Mouse (Mus musculus): ENCODE data around the gene Eif4a2. TPM values are rescaled to one million over a fixed set of nuclear protein-coding genes. Genes with fewer than 3 reads are reported as not detected.

Gene Eif4a2
- polyA plus RNA-seq, 1 experiment from 2014 or later, result 99.0 TPM

DNA sequence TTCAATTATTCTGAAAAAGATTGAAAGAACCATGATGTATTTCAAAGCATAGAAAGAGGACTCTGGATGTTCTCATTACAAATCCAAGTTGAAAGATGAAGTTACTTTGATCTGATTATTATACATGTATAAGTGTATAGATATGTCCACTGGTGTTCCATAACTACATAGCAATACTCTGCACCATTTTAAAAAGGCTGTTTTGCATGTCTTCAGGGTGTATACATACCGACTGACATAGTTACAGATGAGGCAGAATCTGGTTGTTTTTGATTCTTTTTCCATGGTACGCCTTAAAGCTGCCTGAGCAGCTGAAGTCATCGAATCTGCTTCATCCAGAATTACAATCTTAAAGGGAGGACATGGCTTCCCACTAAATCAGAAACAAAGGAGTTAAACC lies 8.2 kb downstream of the Eif4a2 start:
- Histone ChIP-seq H3K27ac (replicated peaks) (no peak overlapping the region), H3K36me3 (ENCODE audit: control insufficient read depth, insufficient read depth, low read length) (peaks cover 17% of the 10 kb centered on the region), H3K27me3 (ENCODE audit: control insufficient read depth, insufficient read depth, low read length) (no peaks in the 10 kb centered on the region), H3K9ac (ENCODE audit: low read length) (no peak overlapping the region), H3K4me1 (replicated peaks; ENCODE audit: control insufficient read depth, insufficient read depth) (no peaks in the 10 kb centered on the region), H3K4me2 (replicated peaks; ENCODE audit: low read depth) (no peak overlapping the region), H3K9me3 (ENCODE audit: control insufficient read depth, low read length) (no peaks in the 10 kb centered on the region), H3K4me3 (ENCODE audit: low read depth, low read length) (no peak overlapping the region)
- ATAC-seq (ENCODE audit: low FRiP score, low TSS enrichment) (no peak), DNase-seq (ENCODE audit: low spot score) (no peak)
- 66% methylated on average over 3 of the region's 3 CpGs for WGBS
- TF ChIP-seq CTCF (IDR thresholded peaks at IDR 0.05; ENCODE audit: low read depth), result no peak
- TF ChIP-seq EP300 (optimal IDR thresholded peaks at IDR 0.05), result no peak

DNA sequence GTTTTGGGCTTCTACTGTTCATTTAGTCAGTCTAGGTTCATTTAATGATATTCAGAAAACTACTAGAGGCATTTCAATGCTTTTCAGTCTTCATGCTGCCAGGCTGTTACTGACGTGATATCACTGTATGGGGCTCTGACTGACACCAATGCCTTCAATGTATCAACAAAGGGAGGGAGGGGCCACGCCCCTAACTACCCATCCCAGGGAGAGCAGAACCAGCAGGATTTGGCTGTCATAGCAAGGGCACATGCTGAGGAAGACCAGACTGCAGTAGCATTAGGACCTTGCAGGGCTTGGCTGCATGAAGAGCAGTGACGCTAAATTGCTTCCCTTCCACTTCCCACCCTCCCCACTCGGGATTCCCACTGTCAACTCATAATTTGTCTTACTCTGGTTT lies 9.9 kb downstream of the Eif4a2 start:
- H3K9me3 ChIP-seq (ENCODE audit: control insufficient read depth, low read length), result no peaks in the 10 kb centered on the region
- ATAC-seq (ENCODE audit: low FRiP score, low TSS enrichment), result no peak
- no peak for DNase-seq (ENCODE audit: low spot score)
- peaks cover 11% of the 10 kb centered on the region for H3K36me3 ChIP-seq (ENCODE audit: control insufficient read depth, insufficient read depth, low read length)
- H3K27me3 ChIP-seq (ENCODE audit: control insufficient read depth, insufficient read depth, low read length), result no peaks in the 10 kb centered on the region
- H3K4me3 ChIP-seq (ENCODE audit: low read depth, low read length), result no peak overlapping the region
- 49% methylated on average over 4 of the region's 4 CpGs for WGBS
- TF ChIP-seq EP300 (optimal IDR thresholded peaks at IDR 0.05) (no peak), CTCF (IDR thresholded peaks at IDR 0.05; ENCODE audit: low read depth) (no peak)
- no peak overlapping the region for H3K4me2 ChIP-seq (replicated peaks; ENCODE audit: low read depth)
- H3K9ac ChIP-seq (ENCODE audit: low read length), result no peak overlapping the region
- no peak overlapping the region for H3K27ac ChIP-seq (replicated peaks)
- H3K4me1 ChIP-seq (replicated peaks; ENCODE audit: control insufficient read depth, insufficient read depth), result no peaks in the 10 kb centered on the region

DNA sequence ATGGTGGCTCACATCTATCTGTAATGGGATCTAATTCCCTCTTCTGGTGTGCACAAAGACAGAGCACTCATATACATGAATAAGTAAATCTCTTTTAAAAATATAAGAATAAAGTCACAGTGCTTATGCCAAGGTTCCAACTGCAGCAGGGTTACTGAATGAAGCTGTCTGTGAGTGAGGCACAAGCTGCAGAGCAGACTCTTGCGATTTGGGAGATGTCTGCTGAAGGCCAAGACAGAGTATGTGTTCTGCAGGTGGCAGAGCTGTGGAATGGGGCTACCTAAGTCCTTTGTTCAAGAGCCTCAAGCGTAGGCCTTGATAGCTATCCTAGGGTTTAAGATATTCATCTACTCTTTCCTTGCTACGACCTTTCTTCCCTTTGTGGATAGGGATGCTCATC lies 15.2 kb downstream of the Eif4a2 start:
- no peaks in the 10 kb centered on the region for H3K9me3 ChIP-seq (ENCODE audit: control insufficient read depth, low read length)
- H3K4me1 ChIP-seq (replicated peaks; ENCODE audit: control insufficient read depth, insufficient read depth), result no peaks in the 10 kb centered on the region
- 94% methylated on average over 3 of the region's 3 CpGs for WGBS
- DNase-seq (ENCODE audit: low spot score) (no peak), ATAC-seq (ENCODE audit: low FRiP score, low TSS enrichment) (no peak)
- TF ChIP-seq EP300 (optimal IDR thresholded peaks at IDR 0.05) (no peak), CTCF (IDR thresholded peaks at IDR 0.05; ENCODE audit: low read depth) (no peak)
- H3K27me3 ChIP-seq (ENCODE audit: control insufficient read depth, insufficient read depth, low read length), result no peaks in the 10 kb centered on the region
- no peak overlapping the region for H3K9ac ChIP-seq (ENCODE audit: low read length)
- H3K36me3 ChIP-seq (ENCODE audit: control insufficient read depth, insufficient read depth, low read length), result 0 out of 2 replicates have a peak, but pooled peaks cover 8% of the 10 kb centered on the region
- no peak overlapping the region for H3K4me2 ChIP-seq (replicated peaks; ENCODE audit: low read depth)
- no peak overlapping the region for H3K27ac ChIP-seq (replicated peaks)
- H3K4me3 ChIP-seq (ENCODE audit: low read depth, low read length), result no peak overlapping the region

DNA sequence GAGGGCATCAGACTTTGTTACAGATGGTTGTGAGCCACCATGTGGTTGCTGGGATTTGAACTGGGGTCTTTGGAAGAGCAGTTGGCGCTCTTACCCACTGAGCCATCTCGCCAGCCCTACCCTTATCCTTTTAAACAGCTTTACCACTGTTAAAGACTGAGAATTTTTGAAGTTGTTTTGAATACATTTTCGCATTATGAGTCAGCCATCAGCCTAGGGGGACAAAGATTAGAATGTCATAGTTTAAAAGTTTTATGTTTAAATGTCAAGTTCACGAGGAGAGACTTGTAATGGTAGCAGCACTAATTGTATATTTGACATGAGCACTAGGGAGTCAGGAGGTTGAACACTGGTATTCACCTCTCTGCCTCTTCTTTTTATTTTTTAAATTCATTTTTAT lies 15.9 kb downstream of the Eif4a2 start:
- 0 out of 2 replicates have a peak, but pooled peaks cover 6% of the 10 kb centered on the region for H3K36me3 ChIP-seq (ENCODE audit: control insufficient read depth, insufficient read depth, low read length)
- no peaks in the 10 kb centered on the region for H3K4me1 ChIP-seq (replicated peaks; ENCODE audit: control insufficient read depth, insufficient read depth)
- H3K4me3 ChIP-seq (ENCODE audit: low read depth, low read length), result no peak overlapping the region
- H3K9ac ChIP-seq (ENCODE audit: low read length), result no peak overlapping the region
- no peak overlapping the region for H3K27ac ChIP-seq (replicated peaks)
- 87% methylated on average over 4 of the region's 4 CpGs for WGBS
- ATAC-seq (ENCODE audit: low FRiP score, low TSS enrichment), result no peak
- TF ChIP-seq EP300 (optimal IDR thresholded peaks at IDR 0.05) (no peak), CTCF (IDR thresholded peaks at IDR 0.05; ENCODE audit: low read depth) (no peak)
- no peaks in the 10 kb centered on the region for H3K9me3 ChIP-seq (ENCODE audit: control insufficient read depth, low read length)
- no peak overlapping the region for H3K4me2 ChIP-seq (replicated peaks; ENCODE audit: low read depth)
- no peak for DNase-seq (ENCODE audit: low spot score)
- H3K27me3 ChIP-seq (ENCODE audit: control insufficient read depth, insufficient read depth, low read length), result no peaks in the 10 kb centered on the region

DNA sequence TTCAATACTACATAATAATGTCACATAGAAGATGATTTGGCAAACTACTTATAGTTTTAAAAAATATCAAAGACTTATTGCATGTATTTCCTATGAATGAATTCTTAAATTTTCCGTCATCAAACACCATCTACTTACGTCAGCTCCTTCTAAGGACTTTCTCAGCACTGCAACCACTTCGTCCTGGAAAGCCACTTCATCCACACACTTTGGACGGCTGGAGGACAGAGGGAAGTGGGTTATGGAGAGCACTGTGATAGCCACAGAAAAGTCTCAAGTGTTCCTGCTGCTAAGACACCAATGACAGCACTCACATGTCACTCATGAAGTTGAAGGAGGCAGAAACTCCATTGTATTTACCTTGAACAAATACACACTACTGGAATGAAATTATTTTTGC lies 17.2 kb downstream of the Eif4a2 start:
- DNase-seq (ENCODE audit: low spot score) (no peak), ATAC-seq (ENCODE audit: low FRiP score, low TSS enrichment) (no peak)
- no peak overlapping the region for H3K4me3 ChIP-seq (ENCODE audit: low read depth, low read length)
- H3K9ac ChIP-seq (ENCODE audit: low read length), result no peak overlapping the region
- H3K4me2 ChIP-seq (replicated peaks; ENCODE audit: low read depth), result no peak overlapping the region
- WGBS, result 89% methylated on average over 4 of the region's 4 CpGs
- H3K9me3 ChIP-seq (ENCODE audit: control insufficient read depth, low read length), result no peaks in the 10 kb centered on the region
- 0 out of 2 replicates have a peak, but pooled peaks cover 6% of the 10 kb centered on the region for H3K36me3 ChIP-seq (ENCODE audit: control insufficient read depth, insufficient read depth, low read length)
- H3K27ac ChIP-seq (replicated peaks), result no peak overlapping the region
- TF ChIP-seq CTCF (IDR thresholded peaks at IDR 0.05; ENCODE audit: low read depth), result no peak
- no peak for TF ChIP-seq EP300 (optimal IDR thresholded peaks at IDR 0.05)
- no peaks in the 10 kb centered on the region for H3K4me1 ChIP-seq (replicated peaks; ENCODE audit: control insufficient read depth, insufficient read depth)
- no peaks in the 10 kb centered on the region for H3K27me3 ChIP-seq (ENCODE audit: control insufficient read depth, insufficient read depth, low read length)

DNA sequence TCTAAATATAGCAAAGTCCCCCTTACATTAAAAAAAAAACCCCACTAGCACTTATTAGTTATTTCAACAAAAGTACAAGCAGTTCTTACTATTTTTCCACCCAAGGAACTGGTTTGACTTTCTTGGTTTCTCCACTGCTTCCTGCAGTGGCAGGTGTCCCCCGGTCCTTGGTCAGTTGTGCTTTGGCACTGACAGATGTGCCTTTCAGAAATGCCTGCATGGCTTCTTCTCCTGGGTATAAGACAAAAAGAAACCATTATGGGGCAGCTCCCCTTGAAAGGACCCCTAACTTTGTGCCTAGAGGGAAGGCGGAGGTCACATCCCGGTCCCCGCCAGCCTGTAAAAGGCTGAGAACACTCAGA lies 20.0 kb downstream of the Eif4a2 start:
- H3K4me1 ChIP-seq (replicated peaks; ENCODE audit: control insufficient read depth, insufficient read depth), result no peaks in the 10 kb centered on the region
- H3K9ac ChIP-seq (ENCODE audit: low read length), result peak overlapping the region; percentile 89
- DNase-seq (ENCODE audit: low spot score) (no peak), ATAC-seq (ENCODE audit: low FRiP score, low TSS enrichment) (no peak; the same call in 1 of the 2 replicates)
- peak overlapping the region; percentile 89 for H3K4me2 ChIP-seq (replicated peaks; ENCODE audit: low read depth)
- H3K4me3 ChIP-seq (ENCODE audit: low read depth, low read length), result peak overlapping the region; percentile 81
- peak overlapping the region; percentile 99 for H3K27ac ChIP-seq (replicated peaks)
- H3K9me3 ChIP-seq (ENCODE audit: control insufficient read depth, low read length), result no peaks in the 10 kb centered on the region
- 0% methylated on average over 4 of the region's 4 CpGs for WGBS
- 0 out of 2 replicates have a peak, but pooled peaks cover 6% of the 10 kb centered on the region for H3K36me3 ChIP-seq (ENCODE audit: control insufficient read depth, insufficient read depth, low read length)
- no peaks in the 10 kb centered on the region for H3K27me3 ChIP-seq (ENCODE audit: control insufficient read depth, insufficient read depth, low read length)
- TF ChIP-seq EP300 (optimal IDR thresholded peaks at IDR 0.05), result no peak
- no peak for TF ChIP-seq CTCF (IDR thresholded peaks at IDR 0.05; ENCODE audit: low read depth)

All from stomach, postnatal 0 days (tissue).